Mouse (Mus musculus): ENCODE measurements around the gene Nfe2l1.

DNA sequence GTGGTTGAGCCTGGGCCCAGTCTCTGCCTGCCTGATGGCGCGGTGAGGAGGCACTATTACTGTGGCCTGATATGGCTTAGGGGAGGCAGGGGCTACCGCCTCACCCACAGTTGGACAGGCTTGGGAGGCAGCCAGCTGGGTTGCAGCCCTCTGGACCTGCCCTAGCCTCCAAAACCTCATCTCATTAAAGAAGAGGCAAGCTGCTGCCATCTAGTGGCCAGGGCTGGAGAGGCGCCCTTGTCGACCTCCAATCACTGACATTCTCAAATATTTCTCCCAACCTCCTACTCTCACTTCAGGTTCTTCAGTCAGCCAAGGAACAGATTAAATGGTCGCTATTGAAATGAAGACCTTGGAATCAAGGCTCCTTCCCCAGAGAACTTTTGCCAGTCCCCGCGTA is 30.8 kb upstream of the Nfe2l1 start:
- TF ChIP-seq CTCF (IDR thresholded peaks at IDR 0.05; ENCODE audit: control insufficient read depth, insufficient read depth, insufficient read length) (peak; percentile 80), MAX (IDR thresholded peaks at IDR 0.05) (no peak), FOSL1 (IDR thresholded peaks at IDR 0.05; ENCODE audit: insufficient read depth, low read length, poor library complexity, severe bottlenecking) (no peak)
